Mouse (Mus musculus) lung, postnatal 0 days (tissue): ENCODE data around the gene Gm21750. TPM values are rescaled to one million over a fixed set of nuclear protein-coding genes. Genes with fewer than 3 reads are reported as not detected.
"Not testable (repeated sequence)": the region's sequence is repeated elsewhere in the genome, so short reads cannot be mapped to it uniquely, and the experiment has no call there.

ENCODE experiments used
- ATAC-seq: fragments of 200-750 bp; cut with Nextera tagmentation; 2 replicates; pipeline ENCODE4 v1.8.0; 2017; ENCODE audit warnings: moderate library complexity
- DNase-seq: peaks from one replicate; pipeline ENCODE4 v3.0.0-alpha.2; 2016; ENCODE audit warnings: low spot score
- H3K27ac ChIP-seq: fragments of 300-500 bp; sonication (generic); 2 replicates; pipeline ENCODE4 v1.5.1; 2014; ENCODE audit warnings: antibody characterized with exemption, mild to moderate bottlenecking, low read length, mixed read lengths
- H3K27me3 ChIP-seq: fragments of 300-500 bp; sonication (generic); replicated peaks from 2 replicates; pipeline ENCODE4 v1.6.1; 2014; ENCODE audit warnings: low read length, mixed read lengths; ENCODE audit not compliant: insufficient read depth
- H3K36me3 ChIP-seq: fragments of 300-500 bp; sonication (generic); 2 replicates; pipeline ENCODE4 v1.6.1; 2014; ENCODE audit warnings: low read length, mixed read lengths; ENCODE audit not compliant: insufficient read depth
- H3K4me1 ChIP-seq: fragments of 300-500 bp; sonication (generic); 2 replicates; pipeline ENCODE4 v1.6.1; 2014; ENCODE audit warnings: antibody characterized with exemption, low read depth, low read length, mixed read lengths; ENCODE audit not compliant: insufficient read depth
- H3K4me2 ChIP-seq: fragments of 300-500 bp; sonication (generic); replicated peaks from 2 replicates; pipeline ENCODE4 v1.6.1; 2014; ENCODE audit warnings: low read depth, mild to moderate bottlenecking, low read length, moderate library complexity, mixed read lengths
- H3K4me3 ChIP-seq: fragments of 300-500 bp; sonication (generic); 2 replicates; pipeline ENCODE4 v1.5.1; 2014; ENCODE audit warnings: low read depth, low read length
- H3K9ac ChIP-seq: fragments of 300-500 bp; sonication (generic); replicated peaks from 2 replicates; pipeline ENCODE4 v1.6.1; 2014; ENCODE audit warnings: low read depth, mild to moderate bottlenecking
- H3K9me3 ChIP-seq: fragments of 300-500 bp; sonication (generic); 2 replicates; pipeline ENCODE4 v1.6.1; 2016; ENCODE audit warnings: low read length, mixed read lengths
- CTCF ChIP-seq: IDR thresholded peaks from 2 replicates; pipeline ENCODE4 v1.5.1; 2016; ENCODE audit warnings: antibody characterized with exemption, mild to moderate bottlenecking
- EP300 ChIP-seq: IDR thresholded peaks from 2 replicates; pipeline ENCODE4 v1.6.1; 2016; ENCODE audit warnings: antibody characterized with exemption, mild to moderate bottlenecking, control low read depth
- WGBS: fragments of 180-500 bp; shearing (Covaris S2); extraction: QIAGEN DNeasy Blood & Tissue Kit; methylation state at CpG from one replicate; pipeline ENCODE4 v1.1.7; 2014; 5-methylcytosine and 5-hydroxymethylcytosine counted together
- polyA plus RNA-seq: library from polyadenylated mRNA; unstranded; fragments of >200 nt; fragmentation: Nextera tagmentation; extraction: Ambion mirVana; gene quantifications from 2 replicates; pipeline ENCODE4 v1.2.1, GENCODE M21; 2015

The Gm21750 gene
- not detected in 2 replicates for polyA plus RNA-seq

DNA sequence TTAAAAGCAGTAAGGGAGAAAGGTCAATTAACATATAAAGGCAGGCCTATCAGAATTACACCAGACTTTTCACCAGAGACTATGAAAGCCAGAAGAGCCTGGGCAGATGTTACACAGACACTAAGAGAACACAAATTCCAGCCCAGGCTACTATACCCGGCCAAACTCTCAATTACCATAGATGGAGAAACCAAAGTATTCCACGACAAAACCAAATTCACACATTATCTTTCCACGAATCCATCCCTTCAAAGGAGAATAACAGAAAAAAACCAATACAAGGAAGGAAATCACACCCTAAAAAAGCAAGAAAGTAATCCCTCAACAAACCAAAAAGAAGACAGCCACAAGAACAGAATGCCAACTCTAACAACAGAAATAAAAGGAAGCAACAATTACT lies at the start of gene Gm21750:
Gene Gm21750 (plus strand): TSS at position 301 of the 400 bp plus-strand sequence.
- H3K27me3 ChIP-seq, ATAC-seq, H3K36me3 ChIP-seq, H3K9ac ChIP-seq, H3K4me2 ChIP-seq, DNase-seq, H3K4me3 ChIP-seq, H3K4me1 ChIP-seq, H3K27ac ChIP-seq, H3K9me3 ChIP-seq: not testable (repeated sequence)
- WGBS: 71% methylated on average over 3 of the region's 3 CpGs

DNA sequence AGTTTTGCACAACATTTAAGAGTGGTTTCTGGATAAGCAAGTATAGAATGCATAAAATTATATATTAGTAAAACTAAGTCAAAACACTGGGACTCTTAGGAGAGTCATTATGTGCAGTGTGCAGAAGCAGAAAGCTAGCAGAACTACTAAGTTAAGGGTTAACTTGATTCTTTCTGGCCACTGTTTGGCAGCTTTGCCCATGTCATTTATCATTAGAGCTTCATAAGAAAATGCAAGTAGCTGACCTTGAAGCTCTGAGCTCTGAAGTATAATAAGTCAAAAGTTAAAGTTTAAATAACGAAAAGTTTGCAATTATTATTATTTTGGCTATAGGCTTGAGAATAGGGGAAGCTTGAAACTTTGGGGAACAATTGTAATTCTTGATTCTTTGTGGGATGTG lies 46.1 kb upstream of the Gm21750 start:
- not testable (repeated sequence) for H3K27me3 ChIP-seq, H3K9ac ChIP-seq, DNase-seq, ATAC-seq, H3K4me1 ChIP-seq, H3K36me3 ChIP-seq, H3K4me2 ChIP-seq, H3K9me3 ChIP-seq, H3K27ac ChIP-seq, H3K4me3 ChIP-seq
- 48% methylated on average over 1 of the region's 1 CpGs for WGBS

DNA sequence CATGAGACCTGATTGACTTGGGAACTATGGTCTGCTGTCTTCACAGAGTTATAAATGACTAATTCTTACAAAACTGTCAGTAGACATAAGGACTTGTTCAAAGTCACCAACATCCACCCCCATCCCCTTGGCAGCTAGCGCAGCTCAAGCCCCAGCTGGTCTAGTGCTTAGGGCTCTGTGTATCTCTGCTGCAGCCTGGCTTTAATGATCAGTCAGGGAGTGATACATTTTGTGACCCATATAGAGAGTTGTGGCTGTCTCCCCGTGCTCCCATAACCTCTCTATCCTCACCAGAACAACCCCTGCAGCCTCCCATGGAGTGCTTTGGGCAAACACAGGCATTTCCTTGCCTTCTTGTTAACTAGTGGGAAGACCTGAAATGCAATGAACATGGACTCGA lies 40.1 kb upstream of the Gm21750 start:
- WGBS: 64% methylated on average over 3 of the region's 3 CpGs
- no peak overlapping the region for H3K9ac ChIP-seq
- no peak overlapping the region for H3K4me3 ChIP-seq
- H3K4me2 ChIP-seq: no peak overlapping the region
- H3K36me3 ChIP-seq: no peaks in the 10 kb centered on the region
- TF ChIP-seq EP300 (no peak), CTCF (no peak)
- H3K27ac ChIP-seq: no peak overlapping the region
- DNase-seq: peak; percentile 64
- ATAC-seq: peak; percentile 85
- H3K9me3 ChIP-seq: no peaks in the 10 kb centered on the region
- no peaks in the 10 kb centered on the region for H3K27me3 ChIP-seq
- H3K4me1 ChIP-seq: no peaks in the 10 kb centered on the region

DNA sequence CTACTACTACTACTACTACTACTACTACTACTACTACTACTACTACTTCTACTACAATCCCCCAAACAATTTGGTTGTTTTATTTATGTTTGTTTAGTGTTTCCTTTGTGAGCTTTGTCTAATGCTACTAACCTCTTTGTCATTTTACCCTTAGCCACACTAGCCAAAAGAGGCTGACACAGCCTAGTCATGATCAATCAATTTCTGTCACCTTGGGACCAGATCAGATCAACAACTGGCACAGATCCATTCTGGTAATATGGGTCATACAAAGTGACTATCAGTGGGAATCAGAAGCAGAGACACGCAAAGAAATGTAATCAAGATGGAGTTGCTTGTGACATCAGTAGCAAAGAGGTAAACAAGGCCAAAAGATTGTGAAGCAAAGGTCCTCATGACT lies 38.0 kb upstream of the Gm21750 start:
- Histone ChIP-seq H3K27ac (no peak overlapping the region), H3K9me3 (no peaks in the 10 kb centered on the region), H3K9ac (no peak overlapping the region), H3K27me3 (no peaks in the 10 kb centered on the region), H3K36me3 (no peaks in the 10 kb centered on the region), H3K4me3 (no peak overlapping the region), H3K4me1 (no peaks in the 10 kb centered on the region), H3K4me2 (no peak overlapping the region)
- ATAC-seq: no peak
- TF ChIP-seq CTCF (no peak), EP300 (no peak)
- WGBS: 83% methylated on average over 1 of the region's 1 CpGs
- no peak for DNase-seq

DNA sequence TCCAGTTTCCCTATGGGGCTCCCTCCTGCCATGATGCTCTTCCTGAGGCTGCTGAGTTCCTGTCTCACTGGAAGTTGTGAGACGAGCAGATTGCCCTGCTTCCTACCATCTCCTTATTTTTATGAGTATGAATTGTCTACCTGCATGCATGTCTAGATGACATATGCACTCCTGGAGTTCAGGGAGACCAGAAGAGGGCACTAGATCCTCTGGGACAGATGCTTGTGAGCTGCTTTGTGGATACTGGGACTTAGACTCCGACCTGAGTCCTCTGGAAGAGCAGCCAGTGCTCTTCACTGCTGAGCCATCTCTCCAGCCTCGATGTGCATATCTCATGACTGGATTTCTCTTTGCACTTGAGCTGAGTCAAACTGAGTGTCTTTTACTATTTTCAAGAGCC lies 35.6 kb upstream of the Gm21750 start:
- H3K4me1 ChIP-seq: no peaks in the 10 kb centered on the region
- DNase-seq: no peak

DNA sequence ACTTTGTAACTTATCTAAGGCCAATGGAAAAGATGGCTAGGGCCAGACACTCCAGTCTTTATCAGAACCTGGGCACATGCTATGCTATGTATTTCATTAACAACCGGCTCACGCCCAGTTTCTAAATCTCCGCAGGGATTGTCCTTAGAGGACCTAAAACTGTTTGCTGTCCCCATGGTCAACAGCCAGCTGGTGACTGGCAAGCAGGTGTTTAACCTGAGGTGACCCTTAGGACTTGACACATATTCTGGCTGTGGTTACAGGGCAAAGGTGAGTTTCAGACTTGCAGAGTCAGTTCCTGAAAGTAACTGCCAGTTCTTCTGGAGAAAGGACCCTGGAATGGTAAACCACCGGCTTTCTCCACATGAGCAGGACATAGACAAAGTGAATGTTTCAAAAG lies 29.5 kb upstream of the Gm21750 start:
- no peak overlapping the region for H3K9ac ChIP-seq
- no peaks in the 10 kb centered on the region for H3K4me1 ChIP-seq
- no peaks in the 10 kb centered on the region for H3K9me3 ChIP-seq
- DNase-seq (no peak), ATAC-seq (no peak)
- no peak overlapping the region for H3K4me3 ChIP-seq
- no peaks in the 10 kb centered on the region for H3K36me3 ChIP-seq
- H3K27ac ChIP-seq: no peak overlapping the region
- no peak for TF ChIP-seq EP300
- no peak for TF ChIP-seq CTCF
- WGBS: 76% methylated on average over 4 of the region's 4 CpGs
- no peaks in the 10 kb centered on the region for H3K27me3 ChIP-seq
- H3K4me2 ChIP-seq: no peak overlapping the region

More for the DNA sequence above, 35.6 kb upstream of the Gm21750 start:
- no peaks in the 10 kb centered on the region for H3K27me3 ChIP-seq
- WGBS: 55% methylated on average over 3 of the region's 3 CpGs
- H3K4me3 ChIP-seq: no peak overlapping the region
- TF ChIP-seq EP300 (no peak), CTCF (peak; percentile 45)
- no peaks in the 10 kb centered on the region for H3K36me3 ChIP-seq
- no peak for ATAC-seq
- H3K9me3 ChIP-seq: no peaks in the 10 kb centered on the region
- no peak overlapping the region for H3K4me2 ChIP-seq
- H3K9ac ChIP-seq: no peak overlapping the region
- no peak overlapping the region for H3K27ac ChIP-seq

DNA sequence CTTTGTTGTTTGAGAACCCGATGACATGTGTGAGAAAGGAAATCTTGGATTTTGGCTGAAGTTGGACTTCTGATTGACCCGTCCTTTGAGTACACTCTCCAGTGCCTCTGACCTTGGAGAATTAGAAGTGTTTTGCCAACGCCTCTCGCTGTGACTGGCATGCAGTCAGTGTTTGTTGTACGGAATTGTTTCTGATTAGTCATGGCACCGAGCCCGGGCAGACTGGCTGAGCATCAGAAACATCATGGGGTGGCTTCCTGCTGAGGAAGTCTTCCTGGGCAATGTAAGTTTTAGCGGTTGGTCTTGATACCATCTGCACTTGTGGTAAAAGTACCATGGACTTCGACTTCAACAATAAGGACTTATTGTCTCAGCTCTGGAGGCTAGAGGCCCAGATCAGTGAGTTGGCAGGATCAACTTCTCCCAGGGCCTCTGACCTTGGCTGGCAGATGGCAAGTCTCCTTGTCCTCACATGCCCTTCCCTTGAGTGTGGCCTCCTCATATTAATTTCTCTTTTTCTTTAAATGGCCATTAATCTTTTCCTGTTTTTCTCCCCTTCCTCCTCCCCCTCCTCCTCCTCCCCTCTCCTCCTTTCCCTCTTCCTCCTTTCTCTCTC lies 28.3 kb upstream of the Gm21750 start:
- no peak for TF ChIP-seq CTCF
- TF ChIP-seq EP300: no peak
- Histone ChIP-seq H3K4me3 (no peak overlapping the region), H3K27me3 (no peaks in the 10 kb centered on the region), H3K36me3 (no peaks in the 10 kb centered on the region), H3K9ac (no peak overlapping the region), H3K27ac (no peak overlapping the region), H3K4me1 (no peaks in the 10 kb centered on the region), H3K4me2 (no peak overlapping the region), H3K9me3 (no peaks in the 10 kb centered on the region)
- 50% methylated on average over 9 of the region's 9 CpGs for WGBS
- DNase-seq (peak; percentile 18), ATAC-seq (no peak)
